Mouse (Mus musculus) embryo, embryonic 11 days (tissue): ENCODE measurements at regions not wholly inside any gene's neighbourhood (a gene's known extent, or its start where the extent isn't known, plus 50 kb on each side); places are given as distances from the start of the nearest gene placed in this dataset.
"Not testable (repeated sequence)": the region's sequence is repeated elsewhere in the genome, so short reads cannot be mapped to it uniquely, and the experiment has no call there.

Experiments
- DNase-seq: peaks from one replicate; pipeline ENCODE4 v3.0.0-alpha.2; 2015

DNA sequence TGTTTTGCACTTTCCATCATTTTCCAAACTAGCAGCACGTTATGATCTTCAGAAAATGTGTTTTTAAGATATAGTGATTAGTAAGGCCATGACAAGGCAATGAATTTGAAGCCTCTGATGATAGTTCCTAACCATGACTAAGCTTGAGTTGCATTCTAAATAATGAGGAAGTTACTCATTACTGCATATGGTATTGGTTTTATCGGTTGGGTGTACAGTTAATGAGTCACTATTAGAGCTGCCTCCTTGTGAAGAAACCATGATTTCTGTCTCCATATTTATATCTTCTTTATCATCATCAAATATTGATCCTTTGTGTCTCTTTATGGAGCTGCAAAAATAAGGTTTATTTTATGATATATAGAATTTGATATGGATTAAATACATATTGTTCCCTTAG is 4763.5 kb upstream of the Gm7489 start:
- DNase-seq = no peak

DNA sequence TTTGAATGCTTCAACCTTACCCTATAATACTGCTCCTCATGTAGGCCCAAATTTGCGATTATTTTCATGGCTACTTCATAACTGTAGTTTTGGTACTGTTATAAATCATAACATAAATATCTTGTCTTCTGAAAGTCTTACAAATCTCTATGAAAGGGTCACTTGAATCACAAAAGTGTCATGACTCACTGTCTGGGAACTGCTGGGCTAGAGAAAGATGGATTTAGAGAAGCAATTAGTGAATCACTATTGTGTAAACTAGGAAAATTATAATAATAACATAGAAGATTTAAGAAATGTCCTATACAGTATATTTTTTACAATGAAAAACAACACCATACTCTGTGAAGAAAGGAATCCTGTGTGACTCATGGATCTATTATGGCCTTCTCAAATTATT is 4738.3 kb upstream of the Gm7489 start:
- no peak for DNase-seq

DNA sequence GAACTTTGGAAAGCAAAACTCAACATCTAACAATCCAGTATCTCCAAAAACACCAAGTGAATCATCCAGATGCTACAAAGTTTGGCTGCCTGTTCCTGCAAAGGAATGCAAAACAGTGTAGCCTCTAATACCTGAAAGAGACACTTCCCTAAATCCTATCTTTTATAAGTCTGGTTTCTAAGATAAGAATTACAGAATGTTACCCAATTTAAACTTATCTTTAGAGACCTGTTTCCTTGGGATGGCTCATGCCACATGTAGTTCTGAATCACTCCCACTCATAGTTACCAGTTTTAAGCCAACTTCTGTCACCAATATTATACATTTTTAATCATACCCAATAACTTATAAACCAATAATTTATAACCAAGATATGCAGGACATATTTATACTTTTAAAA is 4732.7 kb upstream of the Gm7489 start:
- no peak for DNase-seq

DNA sequence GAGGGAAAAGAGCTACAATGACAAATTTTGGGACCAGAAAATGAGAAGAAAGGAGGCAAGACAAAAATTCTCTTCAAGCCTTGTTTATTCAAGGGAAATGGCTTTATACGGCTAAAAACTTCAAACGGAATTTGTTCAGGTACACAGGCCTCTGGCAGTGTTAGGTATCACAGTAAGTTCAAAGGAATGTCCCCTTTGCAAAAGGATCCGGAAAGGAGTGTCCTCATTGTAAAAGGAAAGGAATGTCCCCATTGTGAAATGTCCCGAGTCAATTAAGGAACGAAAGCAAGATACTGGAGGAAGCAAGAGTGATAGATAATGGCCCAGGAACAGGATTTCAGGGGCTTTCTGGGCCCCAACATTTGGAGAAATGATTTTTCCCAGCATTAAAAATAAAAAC is 4730.7 kb upstream of the Gm7489 start:
- DNase-seq = no peak

DNA sequence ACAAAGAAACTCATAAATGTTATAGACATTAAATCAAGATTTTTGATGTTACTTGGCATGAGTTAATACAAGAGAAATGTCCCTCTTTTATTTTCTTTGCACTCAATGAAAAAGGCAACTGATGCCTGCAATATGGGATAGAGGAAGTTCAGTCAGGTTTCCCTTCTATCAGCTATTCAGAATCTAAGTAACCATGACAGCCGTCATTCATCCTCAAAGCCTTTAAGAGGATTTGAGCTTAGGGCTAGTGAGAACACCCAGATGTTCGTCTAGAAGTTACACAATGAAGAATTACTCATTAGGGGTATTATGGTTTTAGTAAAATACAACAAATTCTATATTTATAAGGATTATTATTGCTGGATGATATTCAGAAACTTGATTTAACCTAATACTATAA is 4693.2 kb upstream of the Gm7489 start:
- no peak for DNase-seq

DNA sequence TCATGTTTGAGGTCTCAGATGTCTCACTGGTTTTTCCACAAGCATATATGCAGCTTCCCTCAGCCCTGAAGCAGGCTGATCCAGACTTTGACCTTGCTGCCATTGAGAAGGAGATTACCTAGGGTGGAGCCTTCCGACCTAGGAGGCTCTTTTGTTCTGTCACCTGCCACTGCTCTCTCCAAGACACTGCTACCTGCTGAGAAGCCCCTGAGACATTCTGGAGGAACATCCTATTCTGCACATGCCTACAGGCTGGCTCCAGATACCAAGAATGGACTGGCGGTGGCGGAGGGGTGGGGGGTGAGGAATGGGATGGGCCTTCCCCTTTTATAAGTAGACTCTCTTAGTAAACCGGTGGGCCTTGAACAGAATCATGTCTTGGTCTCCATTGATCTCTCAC is 4692.1 kb upstream of the Gm7489 start:
- DNase-seq = not testable (repeated sequence)

DNA sequence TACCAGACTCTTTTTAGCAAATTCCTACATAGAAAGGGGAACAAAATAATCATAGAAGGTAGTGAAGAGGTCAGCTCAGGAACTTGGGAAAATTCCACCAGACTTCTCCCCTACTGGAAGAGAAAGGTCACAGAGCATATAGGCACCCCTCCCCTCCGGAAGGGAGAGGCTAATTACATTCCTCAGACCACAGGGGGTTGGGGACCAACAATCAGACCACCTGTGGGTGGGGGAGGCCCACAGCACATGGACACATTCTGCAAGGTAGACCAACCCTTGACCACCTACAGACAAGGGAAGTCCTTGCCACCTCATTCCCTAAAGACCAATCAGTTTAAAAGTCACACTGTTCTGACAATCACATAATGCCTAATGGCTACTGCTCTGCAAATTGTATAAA is 4655.6 kb upstream of the Gm7489 start:
- no peak for DNase-seq

DNA sequence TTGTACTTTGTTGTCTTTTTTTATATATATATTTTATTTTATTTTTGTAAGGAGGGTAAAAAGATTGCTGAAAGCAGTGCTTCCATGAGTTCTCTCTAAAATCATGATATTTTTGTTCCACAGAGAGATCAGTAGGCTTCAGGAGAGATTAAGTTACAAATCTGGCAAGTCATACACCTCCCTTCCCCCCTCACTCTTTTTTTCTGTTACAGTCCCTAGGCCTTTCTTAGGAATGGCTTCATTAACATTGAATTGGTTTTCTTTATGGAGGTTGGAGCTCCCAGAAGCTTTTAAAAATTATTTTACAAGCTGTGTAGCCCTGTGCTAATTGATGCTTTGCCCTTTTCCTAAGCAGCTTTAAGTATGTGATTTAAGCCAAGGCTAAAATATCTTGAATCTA is 4653.9 kb upstream of the Gm7489 start:
- no peak for DNase-seq

DNA sequence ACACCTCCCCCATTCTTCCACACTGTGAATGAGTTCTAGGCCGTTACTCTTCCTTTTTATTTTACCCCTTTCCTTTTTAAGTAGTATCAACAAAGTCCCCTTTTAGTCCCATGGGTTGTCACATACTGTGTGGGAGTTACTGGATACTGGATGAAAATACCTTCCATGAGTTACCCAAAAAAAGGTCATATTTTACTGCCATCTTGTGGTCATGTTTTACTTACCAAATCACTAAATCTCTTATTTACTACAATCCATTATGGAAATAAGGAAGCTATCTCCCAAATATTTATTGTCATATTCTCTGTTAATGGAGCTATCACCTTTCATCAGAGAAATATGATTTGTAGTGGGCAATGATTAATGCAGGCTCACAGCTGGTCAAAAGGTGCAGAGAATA is 4614.5 kb upstream of the Gm7489 start:
- peak; percentile 26 for DNase-seq
